Mouse (Mus musculus) heart, embryonic 15.5 days (tissue): ENCODE data around the gene Usp42. TPM values are rescaled to one million over a fixed set of nuclear protein-coding genes. Genes with fewer than 3 reads are reported as not detected.
A peak's percentile ranks its signal among the peaks of the same experiment; 100 is the strongest.

Experiments used
- ATAC-seq: fragments of 200-750 bp; cut with Nextera tagmentation; replicated peaks from 2 replicates; pipeline ENCODE4 v1.8.0; 2017; ENCODE audit warnings: low read depth, moderate TSS enrichment; ENCODE audit not compliant: insufficient number of reproducible peaks, insufficient read depth, low FRiP score
- H3K27ac ChIP-seq: fragments of 300-500 bp; sonication (generic); 2 replicates; pipeline ENCODE4 v1.5.1; 2015; ENCODE audit warnings: mild to moderate bottlenecking, inconsistent platforms
- H3K27me3 ChIP-seq: fragments of 300-500 bp; sonication (generic); 2 replicates; pipeline ENCODE4 v1.6.1; 2015; ENCODE audit warnings: inconsistent platforms
- H3K36me3 ChIP-seq: fragments of 300-500 bp; sonication (generic); 2 replicates; pipeline ENCODE4 v1.6.1; 2015; ENCODE audit warnings: mild to moderate bottlenecking, inconsistent platforms
- H3K4me1 ChIP-seq: fragments of 300-500 bp; sonication (generic); replicated peaks from 2 replicates; pipeline ENCODE4 v1.6.1; 2015; ENCODE audit warnings: inconsistent platforms
- H3K4me2 ChIP-seq: fragments of 300-500 bp; sonication (generic); 2 replicates; pipeline ENCODE4 v1.6.1; 2015; ENCODE audit warnings: inconsistent platforms, mild to moderate bottlenecking, moderate library complexity
- H3K4me3 ChIP-seq: fragments of 300-500 bp; sonication (generic); 2 replicates; pipeline ENCODE4 v1.5.1; 2015; ENCODE audit warnings: mild to moderate bottlenecking, inconsistent platforms
- H3K9ac ChIP-seq: fragments of 300-500 bp; sonication (generic); 2 replicates; pipeline ENCODE4 v1.6.1; 2015; ENCODE audit warnings: mild to moderate bottlenecking, inconsistent platforms
- H3K9me3 ChIP-seq: fragments of 300-500 bp; sonication (generic); replicated peaks from 2 replicates; pipeline ENCODE4 v1.6.1; 2016; ENCODE audit warnings: inconsistent platforms
- WGBS: fragments of 180-500 bp; shearing (Covaris S2); methylation state at CpG from one replicate; pipeline ENCODE4 v1.1.7; 2015; ENCODE audit warnings: mixed read lengths; 5-methylcytosine and 5-hydroxymethylcytosine counted together
- polyA plus RNA-seq: library from polyadenylated mRNA; unstranded; fragments of >200 nt; fragmentation: Nextera tagmentation; extraction: Ambion mirVana; gene quantifications from 2 replicates; pipeline ENCODE4 v1.2.1, GENCODE M21; 2015

Usp42 gene
- polyA plus RNA-seq, result 10.3 and 12.9 TPM in 2 replicates

GRCm38 (mm10) chr5:143732180-143732891, at the start of gene Usp42:
Usp42 (minus strand) TSS chr5:143732280.
- H3K4me1 ChIP-seq, result peaks cover 14% of the 10 kb centered on the region
- H3K36me3 ChIP-seq, result peaks cover 4% of the 10 kb centered on the region; the same call in 1 of the 2 replicates
- peak within 1 kb of the TSS; percentile 99 for H3K4me3 ChIP-seq
- H3K4me2 ChIP-seq, result peak within 1 kb of the TSS; percentile 77
- H3K27me3 ChIP-seq, result no peaks in the 10 kb centered on the region
- WGBS, result under 1% methylated on average over 79 of the region's 82 CpGs
- H3K9me3 ChIP-seq, result no peaks in the 10 kb centered on the region
- peak; percentile 99 for ATAC-seq
- peak within 1 kb of the TSS; percentile 83 for H3K27ac ChIP-seq
- peak within 1 kb of the TSS; percentile 98 for H3K9ac ChIP-seq

- 0 out of 2 replicates have a peak, but pooled peaks cover 3% of the 10 kb centered on the region for H3K4me1 ChIP-seq
- no peak overlapping the region for H3K4me2 ChIP-seq
- ATAC-seq, result no peak
- no peak overlapping the region for H3K27ac ChIP-seq
- no peaks in the 10 kb centered on the region for H3K9me3 ChIP-seq
- no peaks in the 10 kb centered on the region for H3K36me3 ChIP-seq
- 84% methylated on average over 3 of the region's 3 CpGs for WGBS
- no peak overlapping the region for H3K9ac ChIP-seq
- H3K27me3 ChIP-seq, result no peaks in the 10 kb centered on the region
- no peak overlapping the region for H3K4me3 ChIP-seq
Observed at GRCm38 (mm10) chr5:143760508-143760907, 28.4 kb upstream of the Usp42 start.

- Histone ChIP-seq H3K36me3 (no peaks in the 10 kb centered on the region), H3K27me3 (no peaks in the 10 kb centered on the region), H3K27ac (no peak overlapping the region), H3K4me2 (0 out of 2 replicates have a peak overlapping the region, but pooled peaks have one; percentile 73), H3K9ac (no peak overlapping the region), H3K4me1 (0 out of 2 replicates have a peak, but pooled peaks cover 3% of the 10 kb centered on the region), H3K4me3 (no peak overlapping the region), H3K9me3 (no peaks in the 10 kb centered on the region)
- 81% methylated on average over 8 of the region's 8 CpGs for WGBS
- ATAC-seq, result no peak
Observed at GRCm38 (mm10) chr5:143759554-143759953, 27.5 kb upstream of the Usp42 start.

- WGBS, result 18% methylated on average over 28 of the region's 28 CpGs
- Histone ChIP-seq H3K4me1 (0 out of 2 replicates have a peak, but pooled peaks cover 3% of the 10 kb centered on the region), H3K4me3 (peak overlapping the region; percentile 56), H3K27me3 (no peaks in the 10 kb centered on the region), H3K27ac (peak overlapping the region; percentile 1; the same call in 1 of the 2 replicates), H3K4me2 (peak overlapping the region; percentile 73), H3K36me3 (no peaks in the 10 kb centered on the region), H3K9ac (peak overlapping the region; percentile 52), H3K9me3 (no peaks in the 10 kb centered on the region)
- peak; percentile 96 for ATAC-seq
Observed at GRCm38 (mm10) chr5:143757755-143758443, 25.8 kb upstream of the Usp42 start.

- H3K36me3 ChIP-seq, result no peaks in the 10 kb centered on the region
- no peaks in the 10 kb centered on the region for H3K9me3 ChIP-seq
- no peaks in the 10 kb centered on the region for H3K27me3 ChIP-seq
- no peak overlapping the region for H3K4me2 ChIP-seq
- no peak overlapping the region for H3K9ac ChIP-seq
- ATAC-seq, result no peak
- H3K4me3 ChIP-seq, result no peak overlapping the region
- H3K4me1 ChIP-seq, result 0 out of 2 replicates have a peak, but pooled peaks cover 3% of the 10 kb centered on the region
- no peak overlapping the region for H3K27ac ChIP-seq
- 87% methylated on average over 9 of the region's 9 CpGs for WGBS
Observed at GRCm38 (mm10) chr5:143755529-143756141, 23.6 kb upstream of the Usp42 start.

GRCm38 (mm10) chr5:143749630-143750208, 17.6 kb upstream of the Usp42 start:
- H3K4me1 ChIP-seq, result no peaks in the 10 kb centered on the region
- H3K4me2 ChIP-seq, result no peak overlapping the region
- no peaks in the 10 kb centered on the region for H3K27me3 ChIP-seq
- no peaks in the 10 kb centered on the region for H3K36me3 ChIP-seq
- H3K9ac ChIP-seq, result no peak overlapping the region
- H3K27ac ChIP-seq, result no peak overlapping the region
- ATAC-seq, result no peak
- WGBS, result 61% methylated on average over 2 of the region's 2 CpGs
- H3K4me3 ChIP-seq, result no peak overlapping the region
- no peaks in the 10 kb centered on the region for H3K9me3 ChIP-seq

- H3K9me3 ChIP-seq, result no peaks in the 10 kb centered on the region
- ATAC-seq, result peak; percentile 45
- peak overlapping the region; percentile 83 for H3K27ac ChIP-seq
- WGBS, result under 1% methylated on average over 46 of the region's 82 CpGs
- no peaks in the 10 kb centered on the region for H3K27me3 ChIP-seq
- peaks cover 11% of the 10 kb centered on the region; the same call in 1 of the 2 replicates for H3K36me3 ChIP-seq
- H3K4me1 ChIP-seq, result peaks cover 14% of the 10 kb centered on the region
- H3K4me2 ChIP-seq, result peak overlapping the region; percentile 77
- H3K9ac ChIP-seq, result peak overlapping the region; percentile 98
- peak overlapping the region; percentile 99 for H3K4me3 ChIP-seq
Observed at GRCm38 (mm10) chr5:143731483-143732112, 482 bp downstream of the Usp42 start.

- Histone ChIP-seq H3K4me1 (peaks cover 14% of the 10 kb centered on the region), H3K27me3 (no peaks in the 10 kb centered on the region), H3K4me3 (peak overlapping the region; percentile 99), H3K4me2 (peak overlapping the region; percentile 77), H3K36me3 (peaks cover 18% of the 10 kb centered on the region; the same call in 1 of the 2 replicates), H3K27ac (peak overlapping the region; percentile 27; the same call in 1 of the 2 replicates), H3K9me3 (no peaks in the 10 kb centered on the region), H3K9ac (peak overlapping the region; percentile 98)
- no peak for ATAC-seq
- 13% methylated on average over 6 of the region's 6 CpGs for WGBS
Observed at GRCm38 (mm10) chr5:143730915-143731314, 1.2 kb downstream of the Usp42 start.

- Histone ChIP-seq H3K36me3 (peaks cover 92% of the 10 kb centered on the region), H3K27ac (no peak overlapping the region), H3K27me3 (no peaks in the 10 kb centered on the region), H3K4me2 (no peak overlapping the region), H3K9ac (no peak overlapping the region), H3K9me3 (no peaks in the 10 kb centered on the region), H3K4me3 (no peak overlapping the region), H3K4me1 (no peaks in the 10 kb centered on the region)
- 96% methylated on average over 7 of the region's 7 CpGs for WGBS
- no peak for ATAC-seq
Observed at GRCm38 (mm10) chr5:143721962-143722361, 10.1 kb downstream of the Usp42 start.

GRCm38 (mm10) chr5:143712011-143712800, 19.9 kb downstream of the Usp42 start:
- peaks cover 81% of the 10 kb centered on the region for H3K36me3 ChIP-seq
- no peak overlapping the region for H3K9ac ChIP-seq
- no peak overlapping the region for H3K27ac ChIP-seq
- no peak overlapping the region for H3K4me2 ChIP-seq
- H3K27me3 ChIP-seq, result no peaks in the 10 kb centered on the region
- no peaks in the 10 kb centered on the region for H3K9me3 ChIP-seq
- ATAC-seq, result no peak
- H3K4me3 ChIP-seq, result no peak overlapping the region
- peaks cover 1% of the 10 kb centered on the region; the same call in 1 of the 2 replicates for H3K4me1 ChIP-seq
- 81% methylated on average over 14 of the region's 14 CpGs for WGBS
